Mouse (Mus musculus) liver, embryonic 16.5 days (tissue): ENCODE measurements around the gene Grik4. TPM values are rescaled to one million over a fixed set of nuclear protein-coding genes. Genes with fewer than 3 reads are reported as not detected.

Source experiments
- ATAC-seq: fragments of 200-750 bp; cut with Nextera tagmentation; 2 replicates; pipeline ENCODE4 v1.8.0; 2017; ENCODE audit warnings: low read depth, mild to moderate bottlenecking, moderate number of reproducible peaks, moderate library complexity
- H3K27ac ChIP-seq: fragments of 300-500 bp; sonication (generic); 2 replicates; pipeline ENCODE4 v1.5.1; 2014; ENCODE audit warnings: mild to moderate bottlenecking, low read length
- H3K27me3 ChIP-seq: fragments of 300-500 bp; sonication (generic); 2 replicates; pipeline ENCODE4 v1.6.1; 2014; ENCODE audit warnings: low read depth, low read length, mixed read lengths; ENCODE audit not compliant: control insufficient read depth, insufficient read depth
- H3K36me3 ChIP-seq: fragments of 300-500 bp; sonication (generic); 2 replicates; pipeline ENCODE4 v1.6.1; 2014; ENCODE audit warnings: mild to moderate bottlenecking; ENCODE audit not compliant: control insufficient read depth, insufficient read depth
- H3K4me1 ChIP-seq: fragments of 300-500 bp; sonication (generic); 2 replicates; pipeline ENCODE4 v1.6.1; 2014; ENCODE audit warnings: low read depth, low read length, mixed read lengths; ENCODE audit not compliant: control insufficient read depth
- H3K4me2 ChIP-seq: fragments of 300-500 bp; sonication (generic); 2 replicates; pipeline ENCODE4 v1.6.1; 2014; ENCODE audit warnings: low read depth, low read length, mixed read lengths
- H3K4me3 ChIP-seq: fragments of 300-500 bp; sonication (generic); 2 replicates; pipeline ENCODE4 v1.5.1; 2014; ENCODE audit warnings: low read depth, mild to moderate bottlenecking, low read length
- H3K9ac ChIP-seq: fragments of 300-500 bp; sonication (generic); 2 replicates; pipeline ENCODE4 v1.6.1; 2014; ENCODE audit warnings: low read depth, low read length
- H3K9me3 ChIP-seq: fragments of 300-500 bp; sonication (generic); replicated peaks from 2 replicates; pipeline ENCODE4 v1.6.1; 2016; ENCODE audit warnings: low read length; ENCODE audit not compliant: control insufficient read depth
- whole genome bisulfite sequencing: fragments of 180-500 bp; shearing (Covaris S2); extraction: QIAGEN DNeasy Blood & Tissue Kit; methylation state at CpG from one replicate; pipeline ENCODE4 v1.1.7; 2014; ENCODE audit not compliant: insufficient replicate concordance; 5-methylcytosine and 5-hydroxymethylcytosine counted together
- polyA plus RNA-seq: library from polyadenylated mRNA; unstranded; fragments of >200 nt; fragmentation: Nextera tagmentation; extraction: Ambion mirVana; gene quantifications from 2 replicates; pipeline ENCODE4 v1.2.1, GENCODE M21; 2015

The Grik4 gene
- polyA plus RNA-seq, 1 experiment from 2014 or later = 0.24 TPM

- Histone ChIP-seq H3K9me3 (no peaks in the 10 kb centered on the region), H3K27ac (no peak overlapping the region), H3K4me1 (no peaks in the 10 kb centered on the region; the same call in 1 of the 2 replicates), H3K4me2 (no peak overlapping the region), H3K4me3 (no peak overlapping the region), H3K36me3 (no peaks in the 10 kb centered on the region), H3K27me3 (no peaks in the 10 kb centered on the region), H3K9ac (no peak overlapping the region)
- 36% methylated on average over 9 of the region's 9 CpGs for WGBS
- ATAC-seq = no peak
These were observed 167.5 kb downstream of the Grik4 start for GRCm38 (mm10) chr9:42776804-42777203.

- no peak for ATAC-seq
- no peak overlapping the region for H3K4me3 ChIP-seq
- 47% methylated on average over 11 of the region's 11 CpGs for WGBS
- no peak overlapping the region for H3K27ac ChIP-seq
- no peaks in the 10 kb centered on the region for H3K27me3 ChIP-seq
- no peaks in the 10 kb centered on the region for H3K9me3 ChIP-seq
- no peak overlapping the region for H3K4me2 ChIP-seq
- H3K4me1 ChIP-seq = no peaks in the 10 kb centered on the region; the same call in 1 of the 2 replicates
- H3K9ac ChIP-seq = no peak overlapping the region
- no peaks in the 10 kb centered on the region for H3K36me3 ChIP-seq
These were observed 179.3 kb downstream of the Grik4 start for GRCm38 (mm10) chr9:42764823-42765560.

GRCm38 (mm10) chr9:42758682-42759205 is 185.5 kb downstream of the Grik4 start:
- Histone ChIP-seq H3K4me2 (no peak overlapping the region), H3K27me3 (no peaks in the 10 kb centered on the region), H3K27ac (no peak overlapping the region), H3K4me1 (no peaks in the 10 kb centered on the region), H3K9me3 (no peaks in the 10 kb centered on the region), H3K9ac (no peak overlapping the region), H3K4me3 (no peak overlapping the region), H3K36me3 (no peaks in the 10 kb centered on the region)
- 28% methylated on average over 5 of the region's 5 CpGs for WGBS
- ATAC-seq = no peak

GRCm38 (mm10) chr9:42757012-42757640 is 187.2 kb downstream of the Grik4 start:
- peak; percentile 35; the same call in 1 of the 2 replicates for ATAC-seq
- no peak overlapping the region for H3K4me3 ChIP-seq
- no peaks in the 10 kb centered on the region for H3K27me3 ChIP-seq
- no peak overlapping the region for H3K27ac ChIP-seq
- no peaks in the 10 kb centered on the region for H3K36me3 ChIP-seq
- no peaks in the 10 kb centered on the region for H3K4me1 ChIP-seq
- no peak overlapping the region for H3K9ac ChIP-seq
- H3K9me3 ChIP-seq = no peaks in the 10 kb centered on the region
- 50% methylated on average over 3 of the region's 3 CpGs for WGBS
- no peak overlapping the region for H3K4me2 ChIP-seq

- Histone ChIP-seq H3K9ac (no peak overlapping the region), H3K36me3 (no peaks in the 10 kb centered on the region), H3K4me1 (no peaks in the 10 kb centered on the region; the same call in 1 of the 2 replicates), H3K27me3 (no peaks in the 10 kb centered on the region), H3K9me3 (no peaks in the 10 kb centered on the region), H3K27ac (no peak overlapping the region), H3K4me3 (no peak overlapping the region), H3K4me2 (no peak overlapping the region)
- ATAC-seq = no peak
- 23% methylated on average over 8 of the region's 8 CpGs for WGBS
These were observed 189.6 kb downstream of the Grik4 start for GRCm38 (mm10) chr9:42754699-42755098.

GRCm38 (mm10) chr9:42751160-42751559 is 193.1 kb downstream of the Grik4 start:
- no peaks in the 10 kb centered on the region; the same call in 1 of the 2 replicates for H3K4me1 ChIP-seq
- H3K27ac ChIP-seq = no peak overlapping the region
- no peaks in the 10 kb centered on the region for H3K9me3 ChIP-seq
- H3K36me3 ChIP-seq = no peaks in the 10 kb centered on the region
- H3K4me2 ChIP-seq = no peak overlapping the region
- no peak overlapping the region for H3K4me3 ChIP-seq
- peak; percentile 27; the same call in 1 of the 2 replicates for ATAC-seq
- H3K9ac ChIP-seq = no peak overlapping the region
- WGBS = 57% methylated on average over 2 of the region's 2 CpGs
- no peaks in the 10 kb centered on the region for H3K27me3 ChIP-seq

GRCm38 (mm10) chr9:42750176-42750575 is 194.1 kb downstream of the Grik4 start:
- H3K27ac ChIP-seq = no peak overlapping the region
- H3K4me2 ChIP-seq = no peak overlapping the region
- no peaks in the 10 kb centered on the region for H3K36me3 ChIP-seq
- WGBS = 22% methylated on average over 3 of the region's 3 CpGs
- no peaks in the 10 kb centered on the region; the same call in 1 of the 2 replicates for H3K4me1 ChIP-seq
- H3K4me3 ChIP-seq = no peak overlapping the region
- 0 out of 2 replicates have a peak, but pooled peaks have one; percentile 53 for ATAC-seq
- no peak overlapping the region for H3K9ac ChIP-seq
- H3K27me3 ChIP-seq = no peaks in the 10 kb centered on the region
- H3K9me3 ChIP-seq = no peaks in the 10 kb centered on the region

GRCm38 (mm10) chr9:42745982-42746381 is 198.3 kb downstream of the Grik4 start:
- Histone ChIP-seq H3K4me2 (no peak overlapping the region), H3K9ac (no peak overlapping the region), H3K36me3 (no peaks in the 10 kb centered on the region), H3K4me1 (no peaks in the 10 kb centered on the region; the same call in 1 of the 2 replicates), H3K9me3 (no peaks in the 10 kb centered on the region), H3K27ac (no peak overlapping the region), H3K4me3 (no peak overlapping the region), H3K27me3 (no peaks in the 10 kb centered on the region)
- whole genome bisulfite sequencing = 59% methylated on average over 8 of the region's 8 CpGs
- ATAC-seq = no peak

GRCm38 (mm10) chr9:42742385-42742784 is 201.9 kb downstream of the Grik4 start:
- ATAC-seq = no peak
- Histone ChIP-seq H3K9ac (no peak overlapping the region), H3K4me2 (no peak overlapping the region), H3K4me1 (no peaks in the 10 kb centered on the region), H3K9me3 (no peaks in the 10 kb centered on the region), H3K27ac (no peak overlapping the region), H3K27me3 (no peaks in the 10 kb centered on the region), H3K4me3 (no peak overlapping the region), H3K36me3 (no peaks in the 10 kb centered on the region)
- 42% methylated on average over 5 of the region's 5 CpGs for WGBS
